Mouse (Mus musculus): ENCODE measurements around the gene Elmo1.

Elmo1 gene

GRCm38 (mm10) chr13:20386462-20387141 lies 296.2 kb downstream of the Elmo1 start:
- peak; percentile 50 for DNase-seq (ENCODE audit: low spot score)

- no peak for DNase-seq (ENCODE audit: low spot score)
Observed at GRCm38 (mm10) chr13:20392824-20393598, 302.6 kb downstream of the Elmo1 start.

GRCm38 (mm10) chr13:20397744-20398143 lies 307.3 kb downstream of the Elmo1 start:
- DNase-seq (ENCODE audit: low spot score): no peak

- DNase-seq (ENCODE audit: low spot score): peak; percentile 70
Observed at GRCm38 (mm10) chr13:20398311-20398710, 307.9 kb downstream of the Elmo1 start.

- no peak for DNase-seq (ENCODE audit: low spot score)
Observed at GRCm38 (mm10) chr13:20404530-20404929, 314.1 kb downstream of the Elmo1 start.

GRCm38 (mm10) chr13:20406470-20407213 lies 316.2 kb downstream of the Elmo1 start:
- DNase-seq (ENCODE audit: low spot score): no peak

GRCm38 (mm10) chr13:20410306-20411101 lies 320.1 kb downstream of the Elmo1 start:
- DNase-seq (ENCODE audit: low spot score): no peak

GRCm38 (mm10) chr13:20416691-20417660 lies 326.6 kb downstream of the Elmo1 start:
- no peak for DNase-seq (ENCODE audit: low spot score)

GRCm38 (mm10) chr13:20430998-20431397 lies 340.6 kb downstream of the Elmo1 start:
- DNase-seq (ENCODE audit: low spot score): no peak

GRCm38 (mm10) chr13:20433221-20433858 lies 342.9 kb downstream of the Elmo1 start:
- DNase-seq (ENCODE audit: low spot score): peak; percentile 8

- no peak for DNase-seq (ENCODE audit: low spot score)
Observed at GRCm38 (mm10) chr13:20434071-20434470, 343.7 kb downstream of the Elmo1 start.

- no peak for DNase-seq (ENCODE audit: low spot score)
Observed at GRCm38 (mm10) chr13:20439488-20439887, 349.1 kb downstream of the Elmo1 start.

GRCm38 (mm10) chr13:20450831-20451353 lies 360.5 kb downstream of the Elmo1 start:
- DNase-seq (ENCODE audit: low spot score): no peak

- no peak for DNase-seq (ENCODE audit: low spot score)
Observed at GRCm38 (mm10) chr13:20454357-20454756, 364.0 kb downstream of the Elmo1 start.

GRCm38 (mm10) chr13:20460096-20460495 lies 369.7 kb downstream of the Elmo1 start:
- DNase-seq (ENCODE audit: low spot score): no peak

- no peak for DNase-seq (ENCODE audit: low spot score)
Observed at GRCm38 (mm10) chr13:20461616-20462015, 371.2 kb downstream of the Elmo1 start.

- DNase-seq (ENCODE audit: low spot score): no peak
Observed at GRCm38 (mm10) chr13:20464161-20464560, 373.8 kb downstream of the Elmo1 start.

GRCm38 (mm10) chr13:20467381-20467780 lies 377.0 kb downstream of the Elmo1 start:
- DNase-seq (ENCODE audit: low spot score): peak; percentile 3

GRCm38 (mm10) chr13:20471732-20472131 lies 381.3 kb downstream of the Elmo1 start:
- DNase-seq (ENCODE audit: low spot score): peak; percentile 60

- DNase-seq (ENCODE audit: low spot score): no peak
Observed at GRCm38 (mm10) chr13:20472301-20472831, 382.0 kb downstream of the Elmo1 start.
